Mouse (Mus musculus) C2C12 (cell line): ENCODE results near the gene Tmsb15b1.

Experiments used
- CEBPB ChIP-seq: IDR thresholded peaks from one replicate; pipeline ENCODE4 v1.6.1; 2011; ENCODE audit warnings: low read depth, mild to moderate bottlenecking, control low read depth, moderate library complexity
- CTCF ChIP-seq: IDR thresholded peaks from one replicate; pipeline ENCODE4 v1.5.1; 2011; ENCODE audit not compliant: control insufficient read depth, insufficient read depth, insufficient read length
- MYOD1 ChIP-seq: IDR thresholded peaks from one replicate; pipeline ENCODE4 v1.6.1; 2011; ENCODE audit warnings: low read depth; ENCODE audit not compliant: control insufficient read depth, insufficient read length
- USF1 ChIP-seq: IDR thresholded peaks from one replicate; pipeline ENCODE4 v1.6.1; 2011; ENCODE audit warnings: low read depth, mild to moderate bottlenecking, control low read depth, moderate library complexity

DNA sequence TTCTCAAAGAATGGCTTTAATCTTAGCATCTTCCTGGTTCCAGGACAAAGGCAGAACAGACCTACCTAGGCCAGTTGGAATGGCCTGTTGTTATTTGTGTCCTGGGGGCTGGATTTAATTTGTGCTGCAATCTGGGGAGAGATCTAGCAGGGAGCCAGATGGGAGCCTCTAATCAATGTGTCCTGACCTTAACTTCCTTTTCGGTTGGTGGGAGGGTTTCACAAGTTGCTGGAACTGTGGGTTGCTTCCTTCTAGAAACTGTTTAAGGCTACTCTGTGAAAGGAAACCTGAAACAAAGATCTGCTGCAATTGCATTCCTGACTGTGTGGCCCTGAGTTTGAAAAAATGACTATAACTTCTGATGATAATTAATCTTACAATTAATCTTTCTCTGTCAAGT lies 41.0 kb upstream of the Tmsb15b1 start:
- no peak for TF ChIP-seq CTCF
- TF ChIP-seq MYOD1, result no peak
- no peak for TF ChIP-seq CEBPB
- no peak for TF ChIP-seq USF1
